Mouse (Mus musculus): ENCODE data around the gene Cnp. TPM values are rescaled to one million over a fixed set of nuclear protein-coding genes. Genes with fewer than 3 reads are reported as not detected.

The Cnp gene
- polyA plus RNA-seq, 2 experiments = 15.9 to 21.3 TPM

GRCm38 (mm10) chr11:100552842-100553241 lies 21.9 kb upstream of the Cnp start:
- Histone ChIP-seq H3K4me1 (ENCODE audit: control insufficient read depth, insufficient read depth, low read length) (no peaks in the 10 kb centered on the region; the same call in 1 of the 2 replicates), H3K9me3 (ENCODE audit: control insufficient read depth, low read length) (no peaks in the 10 kb centered on the region), H3K4me2 (replicated peaks; ENCODE audit: low read depth, low read length, severe bottlenecking) (no peak overlapping the region), H3K27me3 (ENCODE audit: control insufficient read depth, insufficient read depth, low read length) (no peaks in the 10 kb centered on the region), H3K9ac (ENCODE audit: low read depth, low read length, severe bottlenecking) (no peak overlapping the region), H3K4me3 (replicated peaks; ENCODE audit: low read length) (no peak overlapping the region), H3K36me3 (ENCODE audit: control insufficient read depth, insufficient read depth, low read length) (no peaks in the 10 kb centered on the region), H3K27ac (replicated peaks; ENCODE audit: low read depth, low read length) (no peak overlapping the region)
- 82% methylated on average over 4 of the region's 4 CpGs for WGBS
- ATAC-seq (ENCODE audit: low FRiP score, low read depth) (no peak), DNase-seq (ENCODE audit: low spot score) (no peak)
- TF ChIP-seq POLR2A (IDR thresholded peaks at IDR 0.05; ENCODE audit: borderline replicate concordance, extremely low read depth, insufficient read depth, insufficient read length) = no peak

DNA sequence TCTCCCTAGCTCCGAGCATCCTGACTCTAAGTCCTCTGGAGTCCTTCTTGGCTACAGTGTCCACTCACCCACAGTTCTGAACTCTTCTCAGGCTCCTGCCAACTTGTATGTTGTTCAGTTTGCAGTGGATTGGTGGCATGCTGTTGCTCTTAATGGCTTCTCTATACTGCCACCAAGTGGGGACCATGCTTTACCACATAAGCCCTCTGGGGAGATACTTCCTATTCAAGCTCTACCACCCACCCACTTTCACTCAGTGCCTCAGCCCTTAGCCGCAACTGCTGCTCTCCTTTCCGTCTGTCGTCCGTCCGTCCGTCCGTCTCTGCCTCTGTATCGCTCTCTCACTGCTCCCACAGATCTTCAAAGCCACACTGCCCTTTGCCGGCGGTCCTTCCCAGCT lies 19.1 kb upstream of the Cnp start:
- TF ChIP-seq POLR2A (IDR thresholded peaks at IDR 0.05; ENCODE audit: borderline replicate concordance, extremely low read depth, insufficient read depth, insufficient read length) = no peak
- DNase-seq (ENCODE audit: low spot score) (peak; percentile 77), ATAC-seq (ENCODE audit: low FRiP score, low read depth) (no peak)
- 19% methylated on average over 11 of the region's 11 CpGs for WGBS
- Histone ChIP-seq H3K27me3 (ENCODE audit: control insufficient read depth, insufficient read depth, low read length) (no peaks in the 10 kb centered on the region), H3K36me3 (ENCODE audit: control insufficient read depth, insufficient read depth, low read length) (no peaks in the 10 kb centered on the region), H3K4me1 (ENCODE audit: control insufficient read depth, insufficient read depth, low read length) (no peaks in the 10 kb centered on the region; the same call in 1 of the 2 replicates), H3K4me3 (replicated peaks; ENCODE audit: low read length) (no peak overlapping the region), H3K9ac (ENCODE audit: low read depth, low read length, severe bottlenecking) (no peak overlapping the region), H3K4me2 (replicated peaks; ENCODE audit: low read depth, low read length, severe bottlenecking) (no peak overlapping the region), H3K9me3 (ENCODE audit: control insufficient read depth, low read length) (no peaks in the 10 kb centered on the region), H3K27ac (replicated peaks; ENCODE audit: low read depth, low read length) (no peak overlapping the region)

DNA sequence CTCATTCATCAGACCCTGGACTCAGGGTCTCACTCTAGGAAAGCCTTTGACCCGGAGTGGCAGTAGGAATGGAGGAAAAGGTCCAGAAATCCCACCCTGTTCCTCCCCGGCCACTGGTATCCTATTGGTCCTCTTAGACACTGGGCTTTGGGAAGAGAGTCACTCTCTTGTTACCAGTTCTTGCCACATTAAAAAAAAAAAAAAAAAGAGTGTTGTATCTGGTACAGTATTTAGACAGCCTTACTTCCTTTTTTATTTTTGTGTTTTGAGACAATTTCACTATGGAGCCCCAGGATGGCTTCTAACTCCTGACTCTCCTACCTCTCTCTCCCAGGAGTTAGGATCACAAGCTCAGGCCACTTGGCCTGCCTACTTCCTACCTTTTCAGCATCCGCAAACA lies 17.1 kb upstream of the Cnp start:
- no peak for TF ChIP-seq POLR2A (IDR thresholded peaks at IDR 0.05; ENCODE audit: borderline replicate concordance, extremely low read depth, insufficient read depth, insufficient read length)
- H3K9me3 ChIP-seq (ENCODE audit: control insufficient read depth, low read length) = no peaks in the 10 kb centered on the region

DNA sequence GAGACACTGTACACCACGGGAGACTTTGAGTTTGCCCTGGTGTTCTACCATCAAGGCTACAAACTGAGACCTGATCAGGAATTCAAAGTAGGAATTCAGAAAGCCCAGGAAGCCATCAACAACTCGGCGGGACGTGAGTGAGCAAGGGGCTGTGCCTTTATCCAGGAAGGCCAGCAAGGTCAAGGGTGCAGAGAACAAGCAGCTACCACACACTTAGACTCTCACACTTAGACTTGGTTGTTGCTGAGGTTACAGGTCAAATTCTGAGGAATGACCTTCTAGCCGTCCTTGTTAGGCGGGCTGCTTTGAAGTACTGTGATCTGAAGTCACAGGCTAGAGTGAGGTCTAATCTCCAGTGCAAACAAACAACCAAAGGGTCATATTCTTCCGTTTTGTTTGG lies 15.2 kb upstream of the Cnp start:
- Histone ChIP-seq H3K4me1 (ENCODE audit: control insufficient read depth, insufficient read depth, low read length) (no peaks in the 10 kb centered on the region; the same call in 1 of the 2 replicates), H3K27ac (replicated peaks; ENCODE audit: low read depth, low read length) (no peak overlapping the region), H3K9me3 (ENCODE audit: control insufficient read depth, low read length) (no peaks in the 10 kb centered on the region), H3K9ac (ENCODE audit: low read depth, low read length, severe bottlenecking) (no peak overlapping the region), H3K36me3 (ENCODE audit: control insufficient read depth, insufficient read depth, low read length) (no peaks in the 10 kb centered on the region), H3K4me3 (replicated peaks; ENCODE audit: low read length) (no peak overlapping the region), H3K27me3 (ENCODE audit: control insufficient read depth, insufficient read depth, low read length) (no peaks in the 10 kb centered on the region), H3K4me2 (replicated peaks; ENCODE audit: low read depth, low read length, severe bottlenecking) (no peak overlapping the region)
- WGBS = 38% methylated on average over 7 of the region's 7 CpGs
- no peak for TF ChIP-seq POLR2A (IDR thresholded peaks at IDR 0.05; ENCODE audit: borderline replicate concordance, extremely low read depth, insufficient read depth, insufficient read length)
- ATAC-seq (ENCODE audit: low FRiP score, low read depth) (no peak), DNase-seq (ENCODE audit: low spot score) (no peak)

More for the DNA sequence above, 17.1 kb upstream of the Cnp start:
- ATAC-seq (ENCODE audit: low FRiP score, low read depth) (no peak), DNase-seq (ENCODE audit: low spot score) (no peak)
- Histone ChIP-seq H3K4me3 (replicated peaks; ENCODE audit: low read length) (no peak overlapping the region), H3K36me3 (ENCODE audit: control insufficient read depth, insufficient read depth, low read length) (no peaks in the 10 kb centered on the region), H3K9ac (ENCODE audit: low read depth, low read length, severe bottlenecking) (no peak overlapping the region), H3K4me2 (replicated peaks; ENCODE audit: low read depth, low read length, severe bottlenecking) (no peak overlapping the region), H3K27me3 (ENCODE audit: control insufficient read depth, insufficient read depth, low read length) (no peaks in the 10 kb centered on the region), H3K4me1 (ENCODE audit: control insufficient read depth, insufficient read depth, low read length) (no peaks in the 10 kb centered on the region; the same call in 1 of the 2 replicates), H3K27ac (replicated peaks; ENCODE audit: low read depth, low read length) (no peak overlapping the region)
- 75% methylated on average over 3 of the region's 3 CpGs for WGBS

DNA sequence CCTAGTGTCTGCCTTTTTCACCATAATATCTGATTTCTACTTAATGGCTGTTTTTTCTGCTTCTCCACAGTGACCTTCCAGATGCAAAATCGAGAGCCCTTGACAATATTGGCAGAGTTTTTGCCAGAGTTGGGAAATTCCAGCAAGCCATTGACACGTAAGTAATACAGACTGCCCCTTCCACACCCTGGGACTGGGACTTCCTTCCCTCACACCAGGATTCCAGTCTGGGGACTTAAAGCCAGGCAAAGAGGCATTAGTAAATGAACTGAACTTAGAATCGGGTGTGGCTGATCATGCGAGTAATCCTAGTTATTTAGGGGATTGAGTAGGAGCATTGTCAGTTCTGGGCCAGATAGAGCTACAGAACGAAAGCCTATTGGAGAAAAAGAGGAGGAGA lies 13.0 kb upstream of the Cnp start:
- DNase-seq (ENCODE audit: low spot score) (no peak), ATAC-seq (ENCODE audit: low FRiP score, low read depth) (no peak)
- H3K9ac ChIP-seq (ENCODE audit: low read depth, low read length, severe bottlenecking) = no peak overlapping the region
- no peaks in the 10 kb centered on the region for H3K4me1 ChIP-seq (ENCODE audit: control insufficient read depth, insufficient read depth, low read length)
- no peaks in the 10 kb centered on the region for H3K36me3 ChIP-seq (ENCODE audit: control insufficient read depth, insufficient read depth, low read length)
- no peak overlapping the region for H3K4me2 ChIP-seq (replicated peaks; ENCODE audit: low read depth, low read length, severe bottlenecking)
- H3K27ac ChIP-seq (replicated peaks; ENCODE audit: low read depth, low read length) = no peak overlapping the region
- no peak for TF ChIP-seq POLR2A (IDR thresholded peaks at IDR 0.05; ENCODE audit: borderline replicate concordance, extremely low read depth, insufficient read depth, insufficient read length)
- H3K9me3 ChIP-seq (ENCODE audit: control insufficient read depth, low read length) = no peaks in the 10 kb centered on the region
- WGBS = 72% methylated on average over 5 of the region's 5 CpGs
- H3K4me3 ChIP-seq (replicated peaks; ENCODE audit: low read length) = no peak overlapping the region
- no peaks in the 10 kb centered on the region for H3K27me3 ChIP-seq (ENCODE audit: control insufficient read depth, insufficient read depth, low read length)

DNA sequence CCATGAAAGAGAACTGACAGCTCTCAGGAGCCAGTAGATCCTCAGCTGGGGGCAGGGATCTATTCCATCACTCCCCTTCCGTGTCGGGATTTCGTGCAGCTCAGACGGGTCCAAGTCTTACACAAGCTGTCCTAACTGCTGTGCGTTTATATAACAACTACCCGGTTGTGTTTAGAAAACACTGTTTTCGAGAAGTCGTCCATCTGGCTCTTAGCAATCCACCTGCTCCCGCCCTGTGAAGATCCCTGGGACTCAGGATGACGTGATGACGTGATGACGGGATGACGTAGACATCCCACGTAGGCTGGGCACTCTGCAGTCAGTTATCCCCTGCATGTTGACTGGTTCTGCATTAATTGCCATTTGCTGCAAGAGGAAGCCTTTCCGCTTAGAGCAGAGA lies 10.4 kb upstream of the Cnp start:
- no peak for ATAC-seq (ENCODE audit: low FRiP score, low read depth)
- TF ChIP-seq POLR2A (IDR thresholded peaks at IDR 0.05; ENCODE audit: borderline replicate concordance, extremely low read depth, insufficient read depth, insufficient read length) = no peak
- 75% methylated on average over 15 of the region's 15 CpGs for WGBS

More for the DNA sequence above, 10.4 kb upstream of the Cnp start:
- H3K4me2 ChIP-seq (replicated peaks; ENCODE audit: low read depth, low read length, severe bottlenecking) = no peak overlapping the region
- no peak overlapping the region for H3K27ac ChIP-seq (replicated peaks; ENCODE audit: low read depth, low read length)
- H3K9me3 ChIP-seq (ENCODE audit: control insufficient read depth, low read length) = no peaks in the 10 kb centered on the region
- no peak for DNase-seq (ENCODE audit: low spot score)
- H3K4me1 ChIP-seq (ENCODE audit: control insufficient read depth, insufficient read depth, low read length) = no peaks in the 10 kb centered on the region
- no peak overlapping the region for H3K4me3 ChIP-seq (replicated peaks; ENCODE audit: low read length)
- no peaks in the 10 kb centered on the region for H3K27me3 ChIP-seq (ENCODE audit: control insufficient read depth, insufficient read depth, low read length)
- H3K9ac ChIP-seq (ENCODE audit: low read depth, low read length, severe bottlenecking) = no peak overlapping the region
- H3K36me3 ChIP-seq (ENCODE audit: control insufficient read depth, insufficient read depth, low read length) = no peaks in the 10 kb centered on the region
